Comparison of ENCODE assay signal across 8 mouse cellular contexts in genomic region chr12:3981350-3982131, GRCm38 (mm10). TPM values are rescaled to one million over a fixed set of nuclear protein-coding genes. Genes with fewer than 3 reads are reported as not detected.
DNase-seq lines count a peak whose midpoint lies in the region; ATAC-seq lines count a peak whose summit lies in the region.

No protein-coding gene starts in this region.

- no peaks in the 10 kb centered on the region for H3K9me3 ChIP-seq in forebrain, embryonic 16.5 days (ENCODE audit: control insufficient read depth, low read length)
- H3K9me3 ChIP-seq in neural tube, embryonic 14.5 days (ENCODE audit: control insufficient read depth, low read length): no peaks in the 10 kb centered on the region

- ATAC-seq in forebrain, embryonic 16.5 days: peak; percentile 90
- peak; percentile 90 for ATAC-seq in neural tube, embryonic 14.5 days (ENCODE audit: low read depth)

- H3K9ac ChIP-seq in forebrain, embryonic 16.5 days (replicated peaks; ENCODE audit: low read depth, low read length): peak overlapping the region; percentile 57
- peak overlapping the region; percentile 50 for H3K9ac ChIP-seq in neural tube, embryonic 14.5 days (replicated peaks; ENCODE audit: low read depth, low read length)

- under 1% methylated on average over 41 of the region's 41 CpGs for WGBS in forebrain, embryonic 16.5 days
- WGBS in neural tube, embryonic 14.5 days: under 1% methylated on average over 41 of the region's 41 CpGs

- H3K27ac ChIP-seq in forebrain, embryonic 16.5 days (ENCODE audit: low read length): peak overlapping the region; percentile 24
- 0 out of 2 replicates have a peak overlapping the region, but pooled peaks have one; percentile 22 for H3K27ac ChIP-seq in neural tube, embryonic 14.5 days (ENCODE audit: low read depth, low read length)

- H3K27me3 ChIP-seq in forebrain, embryonic 16.5 days (replicated peaks; ENCODE audit: control insufficient read depth, insufficient read depth, low read length): no peaks in the 10 kb centered on the region
- H3K27me3 ChIP-seq in neural tube, embryonic 14.5 days (ENCODE audit: control insufficient read depth, insufficient read depth, low read length): no peaks in the 10 kb centered on the region

- H3K4me3 ChIP-seq in forebrain, embryonic 16.5 days (replicated peaks; ENCODE audit: low read length): peak overlapping the region; percentile 47
- H3K4me3 ChIP-seq in neural tube, embryonic 14.5 days (ENCODE audit: low read depth, low read length): peak overlapping the region; percentile 29

- intact Hi-C loops in heart, postnatal 36 days (cut with DNase I): no loop called here

- peak; percentile 96 for DNase-seq in MEL-GATA-1-ER (ENCODE audit: extremely low read depth, low read depth)
- peak; percentile 74 to 87 for DNase-seq in cerebellum, adult 18-20 months
- DNase-seq in heart, postnatal 36 days: peak; percentile 78 to 79
- peak; percentile 79 to 83 for DNase-seq in layer of hippocampus, adult 18-20 months (ENCODE audit: low spot score in 2 of 2)
- DNase-seq in lung, adult 18-20 months: peak; percentile 93 to 95
- DNase-seq in thymus, adult 18-20 months: peak; percentile 71 to 80

- H3K4me2 ChIP-seq in forebrain, embryonic 16.5 days (ENCODE audit: low read length): peak overlapping the region; percentile 79
- peak overlapping the region; percentile 62 for H3K4me2 ChIP-seq in neural tube, embryonic 14.5 days (ENCODE audit: low read depth, low read length)

- peaks cover 2% of the 10 kb centered on the region; the same call in 1 of the 2 replicates for H3K36me3 ChIP-seq in forebrain, embryonic 16.5 days (ENCODE audit: control insufficient read depth, insufficient read depth)
- peaks cover 23% of the 10 kb centered on the region for H3K36me3 ChIP-seq in neural tube, embryonic 14.5 days (ENCODE audit: control insufficient read depth, insufficient read depth, low read length)

- peaks cover 16% of the 10 kb centered on the region for H3K4me1 ChIP-seq in forebrain, embryonic 16.5 days (replicated peaks; ENCODE audit: control insufficient read depth, insufficient read depth, low read length)
- peaks cover 9% of the 10 kb centered on the region; the same call in 1 of the 2 replicates for H3K4me1 ChIP-seq in neural tube, embryonic 14.5 days (ENCODE audit: control insufficient read depth, insufficient read depth, low read length)

RNA-seq across cellular contexts. Expression of gene Pomc, which starts 26.8 kb away (rescaled TPM):
- polyA plus RNA-seq in forebrain, embryonic 16.5 days (2015; fragmentation: Nextera tagmentation; extraction: Ambion mirVana): 2.9 and 4.3 TPM in 2 replicates
- total RNA-seq in heart, postnatal 36 days (2021): under 1 TPM; 0.27 to 0.42 TPM
- total RNA-seq in layer of hippocampus, adult 18-20 months (2021): 1 to 10 TPM; 2.3 to 2.4 TPM
- 4.5 and 4.8 TPM in 2 replicates for polyA plus RNA-seq in neural tube, embryonic 14.5 days (2014; fragmentation: Nextera tagmentation; extraction: Ambion mirVana)

RNA-seq across cellular contexts. Expression of gene Efr3b, which starts 57.2 kb away (rescaled TPM):
- polyA plus RNA-seq in forebrain, embryonic 16.5 days (2015; fragmentation: Nextera tagmentation; extraction: Ambion mirVana): 33.1 and 37.2 TPM in 2 replicates
- total RNA-seq in heart, postnatal 36 days (2021): 1 to 10 TPM; 6.3 to 6.4 TPM
- total RNA-seq in layer of hippocampus, adult 18-20 months (2021): 10 to 100 TPM; 91.9 to 92.3 TPM
- polyA plus RNA-seq in neural tube, embryonic 14.5 days (2014; fragmentation: Nextera tagmentation; extraction: Ambion mirVana): 33.1 and 39.8 TPM in 2 replicates

Comparison
In these comparisons a context has a peak if more than half of its experiments do, and no peak if none do; other contexts are left out.
1. Peak in every context shown above with its lines: DNase-seq, ATAC-seq, H3K4me3 ChIP-seq and H3K27ac ChIP-seq.
2. RNA of gene Efr3b, which starts 57.2 kb away (total RNA-seq): 91.9 to 92.3 TPM in layer of hippocampus, adult 18-20 months; 6.3 to 6.4 TPM in heart, postnatal 36 days; every median in the first group is over 10 times any median in the second.